Mouse (Mus musculus) left cerebral cortex, postnatal 25 days (tissue): Measurements from ENCODE around the gene Cd300ld4. TPM values are rescaled to one million over a fixed set of nuclear protein-coding genes. Genes with fewer than 3 reads are reported as not detected.

Experiments
- DNase-seq, 2 experiments: peaks; one replicate each; pipeline ENCODE4 v3.0.0; 2022; ENCODE audit warnings: low spot score in 2 of 2, mixed read lengths in 1 of 2
- intact Hi-C: fragments of 180-260 bp; cut with DNase I; formaldehyde crosslinking; loops from one replicate; pipeline ENCODE4 v1.15.1; 2025
- total RNA-seq, 2 experiments: library from RNA; stranded (reverse); gene quantifications; 2 replicates each; pipeline ENCODE4 v1.2.3; 2021

Cd300ld4 gene
- total RNA-seq, 2 experiments from 2014 or later = 0.55 TPM; not detected in 1

DNA sequence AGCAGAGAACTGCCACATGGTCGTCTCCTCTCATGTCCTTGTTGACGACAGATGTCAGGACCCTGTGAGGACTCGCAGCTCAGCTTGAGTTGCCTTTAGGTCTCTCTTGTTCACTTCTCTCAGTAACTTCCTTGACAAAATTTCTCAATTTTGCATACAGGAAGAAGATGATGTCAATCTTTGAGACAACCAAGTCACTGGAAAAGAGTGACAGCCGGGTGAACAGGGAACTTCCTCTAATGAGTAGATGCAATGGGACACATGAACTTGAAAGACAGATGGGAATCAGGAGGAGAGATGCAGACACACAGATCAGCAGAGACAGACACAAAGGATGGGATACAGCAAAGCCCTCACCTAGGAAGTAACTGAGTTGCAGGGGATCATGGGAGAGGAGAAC, 37.0 kb downstream of the Cd300ld4 start, which contains the start of gene Cd300ld:
TSS of gene Cd300ld (minus strand) at position 130 of the 400 bp plus-strand sequence.
- no peak for DNase-seq
- intact Hi-C loops = loop anchor here (5.0 kb wide), 1 partner anchor 138 kb away; no protein-coding TSS in a partner anchor

DNA sequence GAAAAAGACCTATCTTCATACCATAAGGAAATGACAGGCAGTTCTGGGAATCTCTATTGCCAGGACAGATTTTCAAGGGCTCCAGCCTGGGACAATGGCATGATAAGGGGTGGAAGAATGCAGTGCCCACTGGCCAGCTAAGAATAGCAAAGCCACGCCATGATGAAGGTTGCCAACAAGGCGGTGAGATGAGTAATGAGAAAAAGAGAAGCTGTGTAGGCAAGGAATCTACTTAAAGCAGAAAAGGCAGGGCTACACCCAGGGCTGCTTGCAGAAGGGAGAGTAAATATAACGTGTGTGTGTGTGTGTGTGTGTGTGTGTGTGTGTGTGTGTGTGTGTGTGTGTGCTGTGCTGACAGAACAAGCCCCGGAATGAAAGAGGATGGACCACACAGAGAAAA, 44.9 kb downstream of the Cd300ld4 start:
- peak in 1 of 2 experiments; percentile 69 for DNase-seq
- intact Hi-C loops = no loop called here

DNA sequence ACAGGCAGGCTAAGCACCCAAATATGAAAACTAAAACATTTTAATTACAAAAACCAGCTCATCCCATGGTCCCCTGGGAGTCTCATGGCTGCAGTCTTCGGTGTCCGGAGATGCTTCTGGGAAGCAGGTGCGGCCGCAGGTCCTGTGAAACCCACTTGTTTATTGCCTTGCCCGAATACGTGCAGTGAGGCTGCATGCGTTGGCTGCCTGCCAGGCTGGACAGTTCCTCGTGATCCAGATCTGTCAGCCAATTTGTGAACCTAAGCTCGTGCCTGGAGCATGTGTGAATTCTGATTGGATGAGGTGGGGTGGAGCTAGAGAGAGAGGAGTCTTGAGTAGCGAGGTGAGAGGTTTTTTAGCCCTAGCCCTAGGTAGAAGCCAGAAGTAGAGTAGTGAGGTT, 54.1 kb downstream of the Cd300ld4 start:
- intact Hi-C loops = no loop called here
- no peak for DNase-seq

Other genes with a start within 250 kb of the Cd300ld4 start
- 10 to 100 TPM; 35.6 to 39.8 TPM for gene Btbd17, start 231.1 kb downstream of the Cd300ld4 start, total RNA-seq
- gene Gpr142, start 228.1 kb downstream of the Cd300ld4 start, total RNA-seq = not detected
- gene Gprc5c, start 175.9 kb downstream of the Cd300ld4 start, total RNA-seq = 1 to 10 TPM; 4.2 to 6.4 TPM
- gene Cd300a, start 137.0 kb downstream of the Cd300ld4 start, total RNA-seq = under 1 TPM; 0.37 to 0.55 TPM
- gene Cd300lb, start 92.6 kb downstream of the Cd300ld4 start, total RNA-seq = not detected
- gene Cd300c, start 57.9 kb downstream of the Cd300ld4 start, total RNA-seq = not detected
- gene Cd300ld, start 37.1 kb downstream of the Cd300ld4 start, total RNA-seq = not detected
- gene Cd300c2, start 25.1 kb downstream of the Cd300ld4 start, total RNA-seq = 1 to 10 TPM; 2.8 to 3.0 TPM
- not detected for gene Cd300ld2, start 10.8 kb downstream of the Cd300ld4 start, total RNA-seq
- gene Cd300ld5, start 10.8 kb upstream of the Cd300ld4 start, total RNA-seq = under 1 TPM; 0.55 to 0.60 TPM
- under 1 TPM in 1 of 2 experiments, not detected in 1; 0.60 TPM for gene Cd300ld3, start 21.4 kb upstream of the Cd300ld4 start, total RNA-seq
- not detected for gene Cd300e, start 35.2 kb upstream of the Cd300ld4 start, total RNA-seq
- under 1 TPM; 0.76 to 0.99 TPM for gene Rab37, start 64.4 kb upstream of the Cd300ld4 start, total RNA-seq
- gene Cd300lf, start 107.0 kb upstream of the Cd300ld4 start, total RNA-seq = under 1 TPM; 0.16 to 0.41 TPM
- 10 to 100 TPM; 79.2 to 86.5 TPM for gene Slc9a3r1, start 136.3 kb upstream of the Cd300ld4 start, total RNA-seq
- 10 to 100 TPM; 15.8 to 18.2 TPM for gene Tmem104, start 160.5 kb upstream of the Cd300ld4 start, total RNA-seq
- gene Nat9, start 160.8 kb upstream of the Cd300ld4 start, total RNA-seq = 10 to 100 TPM; 20.1 to 22.3 TPM
- 10 to 100 TPM; 41.0 to 42.0 TPM for gene Grin2c, start 240.2 kb upstream of the Cd300ld4 start, total RNA-seq